Mouse (Mus musculus) NIH3T3 (cell line): Measurements from ENCODE around the gene Vmn2r60.
"Not testable (repeated sequence)": the region's sequence is repeated elsewhere in the genome, so short reads cannot be mapped to it uniquely, and the experiment has no call there.

Source experiments
- DNase-seq: peaks from one replicate; pipeline ENCODE4 v3.0.0-alpha.2; 2012; ENCODE audit warnings: low read depth

The Vmn2r60 gene

GRCm38 (mm10) chr7:42107470-42107869, at the start of gene Vmn2r60:
TSS of gene Vmn2r60 (plus strand) at chr7:42107770.
- DNase-seq = no peak

GRCm38 (mm10) chr7:42058923-42059322, 48.6 kb upstream of the Vmn2r60 start, which contains the start of gene Vmn2r59:
TSS of gene Vmn2r59 (minus strand) at chr7:42059023.
- no peak for DNase-seq

GRCm38 (mm10) chr7:42107061-42107460, 509 bp upstream of the Vmn2r60 start:
- DNase-seq = not testable (repeated sequence)
